Mouse (Mus musculus) CH12.LX (cell line): ENCODE results near the gene Kit. TPM values are rescaled to one million over a fixed set of nuclear protein-coding genes. Genes with fewer than 3 reads are reported as not detected.

Source experiments
- DNase-seq: peaks from one replicate; pipeline ENCODE4 v3.0.0-alpha.2; 2013; ENCODE audit errors: extremely low read depth
- H3K27ac ChIP-seq: 2 replicates; pipeline ENCODE4 v1.5.1; 2012; ENCODE audit warnings: low read depth, mild to moderate bottlenecking, control low read depth, moderate library complexity; ENCODE audit not compliant: insufficient read depth
- H3K27me3 ChIP-seq: replicated peaks from 2 replicates; pipeline ENCODE3; 2012; ENCODE audit warnings: inconsistent platforms
- H3K36me3 ChIP-seq, 2 experiments: replicated peaks in 1 of 2; 2 replicates each; pipeline versions ENCODE3 to v1.6.1; 2012; ENCODE audit warnings: inconsistent platforms in 1 of 2, low read length in 1 of 2, mild to moderate bottlenecking in 1 of 2, mixed read lengths in 1 of 2, moderate library complexity in 1 of 2; ENCODE audit not compliant: control insufficient read depth in 1 of 2, insufficient read depth in 1 of 2
- H3K4me1 ChIP-seq, 2 experiments: 2 replicates each; pipeline ENCODE4 v1.6.1; 2012; ENCODE audit warnings: inconsistent platforms in 1 of 2, moderate library complexity in 1 of 2; ENCODE audit not compliant: insufficient read depth in 2 of 2, control insufficient read depth in 1 of 2
- H3K4me2 ChIP-seq: 2 replicates; pipeline ENCODE4 v1.6.1; 2012; ENCODE audit warnings: low read depth, mild to moderate bottlenecking, control low read depth; ENCODE audit not compliant: poor library complexity, insufficient read depth, severe bottlenecking
- H3K4me3 ChIP-seq, 3 experiments: fragments of 150-350 bp in 1 of 3; sonication (generic) in 1 of 3; replicated peaks in 1 of 3; 2 replicates each; pipeline versions ENCODE3 to v1.5.1; 2011 to 2012; ENCODE audit warnings: low read depth in 2 of 3, low read length in 2 of 3, mild to moderate bottlenecking in 2 of 3, moderate library complexity in 2 of 3, control low read depth in 1 of 3, improper control_type of control experiment in 1 of 3, inconsistent platforms in 1 of 3, mixed read lengths in 1 of 3; ENCODE audit not compliant: poor library complexity in 1 of 3
- H3K79me2 ChIP-seq: replicated peaks from 2 replicates; pipeline ENCODE4 v1.6.1; 2012; ENCODE audit warnings: mild to moderate bottlenecking, moderate library complexity; ENCODE audit not compliant: control insufficient read depth, poor library complexity, insufficient read depth, severe bottlenecking; ENCODE audit errors: extremely low read depth
- H3K9ac ChIP-seq: 2 replicates; pipeline ENCODE4 v1.6.1; 2012; ENCODE audit warnings: low read depth, mild to moderate bottlenecking, control low read depth, moderate library complexity; ENCODE audit not compliant: insufficient read depth
- H3K9me3 ChIP-seq: replicated peaks from 2 replicates; pipeline ENCODE3; 2012; ENCODE audit warnings: low read length, inconsistent platforms, mixed read lengths
- E2F4 ChIP-seq: IDR thresholded peaks from 2 replicates; pipeline ENCODE4 v1.6.1; 2011; ENCODE audit warnings: low read depth, low read length, improper control_type of control experiment; ENCODE audit not compliant: insufficient replicate concordance
- GABPA ChIP-seq: IDR thresholded peaks from 2 replicates; pipeline ENCODE4 v1.6.1; 2012; ENCODE audit warnings: low read depth, low read length, improper control_type of control experiment, inconsistent platforms; ENCODE audit not compliant: insufficient replicate concordance
- IRF4 ChIP-seq: IDR thresholded peaks from 2 replicates; pipeline ENCODE4 v1.6.1; 2014; ENCODE audit warnings: low read depth, mild to moderate bottlenecking, inconsistent platforms, low read length, improper control_type of control experiment
- MAZ ChIP-seq: IDR thresholded peaks from 2 replicates; pipeline ENCODE4 v1.6.1; 2012; ENCODE audit warnings: low read depth, mild to moderate bottlenecking, inconsistent platforms, low read length, improper control_type of control experiment, moderate library complexity
- MXI1 ChIP-seq: IDR thresholded peaks from 2 replicates; pipeline ENCODE4 v1.6.1; 2011; ENCODE audit warnings: mild to moderate bottlenecking, low read depth, low read length, improper control_type of control experiment
- NRF1 ChIP-seq: IDR thresholded peaks from 2 replicates; pipeline ENCODE4 v1.6.1; 2014; ENCODE audit warnings: low read depth, mild to moderate bottlenecking, inconsistent platforms, low read length, improper control_type of control experiment, moderate library complexity
- PAX5 ChIP-seq: IDR thresholded peaks from 2 replicates; pipeline ENCODE4 v1.6.1; 2012; ENCODE audit warnings: low read length, inconsistent platforms, mixed read lengths
- POLR2A ChIP-seq: IDR thresholded peaks from 2 replicates; pipeline ENCODE4 v1.6.1; 2011; ENCODE audit warnings: low read depth, mild to moderate bottlenecking, improper control_type of control experiment, low read length
- POLR2AphosphoS2 ChIP-seq: IDR thresholded peaks from 2 replicates; pipeline ENCODE4 v1.6.1; 2011; ENCODE audit warnings: low read depth, low read length, improper control_type of control experiment
- RCOR1 ChIP-seq: conservative IDR thresholded peaks from 2 replicates; pipeline ENCODE4 v1.6.1; 2012; ENCODE audit warnings: low read depth, mild to moderate bottlenecking, inconsistent platforms, low read length, improper control_type of control experiment
- SIN3A ChIP-seq: IDR thresholded peaks from 2 replicates; pipeline ENCODE4 v1.6.1; 2012; ENCODE audit warnings: low read length, improper control_type of control experiment, inconsistent platforms
- SMC3 ChIP-seq: IDR thresholded peaks from 2 replicates; pipeline ENCODE4 v1.6.1; 2011; ENCODE audit warnings: low read depth, low read length, improper control_type of control experiment
- UBTF ChIP-seq: IDR thresholded peaks from 2 replicates; pipeline ENCODE4 v1.6.1; 2012; ENCODE audit warnings: low read depth, mild to moderate bottlenecking, inconsistent platforms, low read length, improper control_type of control experiment, moderate library complexity
- ZNF384 ChIP-seq: IDR thresholded peaks from 2 replicates; pipeline ENCODE4 v1.6.1; 2012; ENCODE audit warnings: low read depth, low read length, improper control_type of control experiment, inconsistent platforms
- dilution Hi-C: fragments of 300-500 bp; cut with MboI; formaldehyde crosslinking; loops from 2 replicates; pipeline ENCODE4 v1.14.3; 2020; ENCODE audit warnings: low sequenced_read_pairs; ENCODE audit not compliant: extremely low pct_unique_long_range_greater_than_20kb, extremely low pct_ligation_motif_present
- in situ Hi-C: fragments of 300-500 bp; cut with MboI; formaldehyde crosslinking; loops from 3 replicates; pipeline ENCODE4 v1.14.3; 2019; ENCODE audit warnings: low sequenced_read_pairs, low pct_ligation_motif_present, low pct_unique_long_range_greater_than_20kb, mixed read lengths
- polyA plus RNA-seq: library from polyadenylated mRNA; unstranded; fragments of >175 nt; gene quantifications from 2 replicates; pipeline ENCODE4 v1.2.1, GENCODE M21; 2012; ENCODE audit warnings: low read depth; ENCODE audit not compliant: insufficient read length
- total RNA-seq, 2 experiments: library from RNA; depleted of rRNA; stranded (reverse); fragments of 300-350 nt in 1 of 2; fragments of >200 nt in 1 of 2; gene quantifications; 2 replicates each; pipeline ENCODE4 v1.2.3; 2012 to 2014

Kit gene
- total and polyA plus RNA-seq, 3 experiments, result 0.13 to 0.64 TPM; not detected in 1

GRCm38 (mm10) chr5:75660342-75660741 lies 85.6 kb downstream of the Kit start:
- H3K27ac ChIP-seq, result no peak overlapping the region

GRCm38 (mm10) chr5:75662466-75662865 lies 87.8 kb downstream of the Kit start:
- H3K27ac ChIP-seq, result no peak overlapping the region
- dilution Hi-C loops, result no loop called here
- in situ Hi-C loops, result no loop called here
- TF ChIP-seq PAX5, result no peak
- no peak for TF ChIP-seq ZNF384
- no peak for TF ChIP-seq UBTF
- no peak for TF ChIP-seq POLR2AphosphoS2
- no peak for TF ChIP-seq E2F4
- TF ChIP-seq MAZ, result no peak
- no peak for TF ChIP-seq MXI1
- TF ChIP-seq, all 38 proteins: peak for 0
- Histone ChIP-seq H3K36me3 (peaks cover 0 to 2% of the 10 kb centered on the region in 2 experiments), H3K4me3 (no peak overlapping the region), H3K27me3 (no peaks in the 10 kb centered on the region), H3K9me3 (peaks cover 20% of the 10 kb centered on the region), H3K4me2 (no peak overlapping the region), H3K9ac (no peak overlapping the region), H3K79me2 (no peaks in the 10 kb centered on the region), H3K4me1 (peaks cover 0 to 5% of the 10 kb centered on the region in 2 experiments; a peak in 1 of 4 replicates)
- no peak for DNase-seq

More at GRCm38 (mm10) chr5:75660342-75660741, 85.6 kb downstream of the Kit start:
- Histone ChIP-seq H3K4me1 (no peaks in the 10 kb centered on the region; a peak in 1 of 4 replicates), H3K9ac (no peak overlapping the region), H3K9me3 (peaks cover 30% of the 10 kb centered on the region), H3K27me3 (no peaks in the 10 kb centered on the region), H3K36me3 (peaks cover 0 to 2% of the 10 kb centered on the region in 2 experiments), H3K4me3 (no peak overlapping the region), H3K79me2 (no peaks in the 10 kb centered on the region), H3K4me2 (no peak overlapping the region)
- in situ Hi-C loops, result no loop called here
- TF ChIP-seq PAX5 (no peak), POLR2A (no peak), RCOR1 (no peak), SMC3 (no peak), MAZ (no peak), NRF1 (no peak), IRF4 (no peak), SIN3A (no peak), GABPA (no peak), MXI1 (no peak)
- dilution Hi-C loops, result no loop called here
- no peak for DNase-seq
